Mouse (Mus musculus) intestine, embryonic 15.5 days (tissue): ENCODE measurements around the gene Tubb1. TPM values are rescaled to one million over a fixed set of nuclear protein-coding genes. Genes with fewer than 3 reads are reported as not detected.

Experiments
- ATAC-seq: fragments of 200-750 bp; cut with Nextera tagmentation; 2 replicates; pipeline ENCODE4 v1.8.0; 2017; ENCODE audit warnings: moderate TSS enrichment, moderate library complexity
- H3K27ac ChIP-seq: fragments of 300-500 bp; sonication (generic); 2 replicates; pipeline ENCODE4 v1.5.1; 2015; ENCODE audit warnings: mild to moderate bottlenecking, inconsistent platforms
- H3K27me3 ChIP-seq: fragments of 300-500 bp; sonication (generic); replicated peaks from 2 replicates; pipeline ENCODE4 v1.6.1; 2015; ENCODE audit warnings: inconsistent platforms
- H3K36me3 ChIP-seq: fragments of 300-500 bp; sonication (generic); 2 replicates; pipeline ENCODE4 v1.6.1; 2015; ENCODE audit warnings: inconsistent platforms
- H3K4me1 ChIP-seq: fragments of 300-500 bp; sonication (generic); replicated peaks from 2 replicates; pipeline ENCODE4 v1.6.1; 2015; ENCODE audit warnings: inconsistent platforms
- H3K4me2 ChIP-seq: fragments of 300-500 bp; sonication (generic); replicated peaks from 2 replicates; pipeline ENCODE4 v1.6.1; 2015; ENCODE audit warnings: mild to moderate bottlenecking, inconsistent platforms
- H3K4me3 ChIP-seq: fragments of 300-500 bp; sonication (generic); replicated peaks from 2 replicates; pipeline ENCODE4 v1.5.1; 2015; ENCODE audit warnings: inconsistent platforms
- H3K9ac ChIP-seq: fragments of 300-500 bp; sonication (generic); 2 replicates; pipeline ENCODE4 v1.6.1; 2015; ENCODE audit warnings: inconsistent platforms
- H3K9me3 ChIP-seq: fragments of 300-500 bp; sonication (generic); 2 replicates; pipeline ENCODE4 v1.6.1; 2016; ENCODE audit warnings: inconsistent platforms
- WGBS: fragments of 180-500 bp; shearing (Covaris S2); methylation state at CpG from one replicate; pipeline ENCODE4 v1.1.7; 2015; 5-methylcytosine and 5-hydroxymethylcytosine counted together
- polyA plus RNA-seq: library from polyadenylated mRNA; unstranded; fragments of >200 nt; fragmentation: Nextera tagmentation; extraction: Ambion mirVana; gene quantifications from 2 replicates; pipeline ENCODE4 v1.2.1, GENCODE M21; 2015

Tubb1 gene
- polyA plus RNA-seq: 1.1 and 1.4 TPM in 2 replicates

- 63% methylated on average over 4 of the region's 4 CpGs for WGBS
- Histone ChIP-seq H3K9ac (no peak within 1 kb of the TSS), H3K9me3 (no peaks in the 10 kb centered on the region), H3K27ac (no peak within 1 kb of the TSS), H3K4me1 (no peaks in the 10 kb centered on the region), H3K36me3 (no peaks in the 10 kb centered on the region), H3K27me3 (no peaks in the 10 kb centered on the region), H3K4me3 (no peak within 1 kb of the TSS), H3K4me2 (no peak within 1 kb of the TSS)
- 0 out of 2 replicates have a peak, but pooled peaks have one; percentile 35 for ATAC-seq
Observed at GRCm38 (mm10) chr2:174450353-174450752, at the start of gene Tubb1. TSS of gene Tubb1 (plus strand) at chr2:174450695.

GRCm38 (mm10) chr2:174410222-174410621 is 40.3 kb upstream of the Tubb1 start:
- Histone ChIP-seq H3K36me3 (no peaks in the 10 kb centered on the region), H3K9ac (no peak overlapping the region), H3K9me3 (no peaks in the 10 kb centered on the region), H3K4me2 (no peak overlapping the region), H3K27me3 (no peaks in the 10 kb centered on the region), H3K4me3 (no peak overlapping the region), H3K27ac (no peak overlapping the region), H3K4me1 (no peaks in the 10 kb centered on the region)
- 33% methylated on average over 2 of the region's 2 CpGs for WGBS
- no peak for ATAC-seq

GRCm38 (mm10) chr2:174413127-174413526 is 37.4 kb upstream of the Tubb1 start:
- peaks cover 4% of the 10 kb centered on the region for H3K4me1 ChIP-seq
- WGBS: 69% methylated on average over 7 of the region's 7 CpGs

GRCm38 (mm10) chr2:174415001-174415730 is 35.3 kb upstream of the Tubb1 start:
- H3K9ac ChIP-seq: no peak overlapping the region
- no peak overlapping the region for H3K27ac ChIP-seq
- 47% methylated on average over 18 of the region's 18 CpGs for WGBS
- H3K4me3 ChIP-seq: peak overlapping the region; percentile 75; the same call in 1 of the 2 replicates
- H3K4me2 ChIP-seq: peak overlapping the region; percentile 61
- ATAC-seq: no peak
- H3K36me3 ChIP-seq: peaks cover 3% of the 10 kb centered on the region; the same call in 1 of the 2 replicates
- peaks cover 4% of the 10 kb centered on the region for H3K4me1 ChIP-seq
- no peaks in the 10 kb centered on the region for H3K9me3 ChIP-seq
- no peaks in the 10 kb centered on the region for H3K27me3 ChIP-seq

More at GRCm38 (mm10) chr2:174413127-174413526, 37.4 kb upstream of the Tubb1 start:
- Histone ChIP-seq H3K9me3 (no peaks in the 10 kb centered on the region), H3K4me2 (no peak overlapping the region), H3K27me3 (no peaks in the 10 kb centered on the region), H3K36me3 (no peaks in the 10 kb centered on the region), H3K4me3 (no peak overlapping the region), H3K9ac (no peak overlapping the region), H3K27ac (no peak overlapping the region)
- ATAC-seq: no peak

- H3K9ac ChIP-seq: peak within 1 kb of the TSS; percentile 72
- peaks cover 5% of the 10 kb centered on the region; the same call in 1 of the 2 replicates for H3K36me3 ChIP-seq
- H3K27ac ChIP-seq: no peak within 1 kb of the TSS
- under 1% methylated on average over 40 of the region's 40 CpGs for WGBS
- H3K4me3 ChIP-seq: peak within 1 kb of the TSS; percentile 75
- ATAC-seq: peak; percentile 98
- peaks cover 4% of the 10 kb centered on the region for H3K4me1 ChIP-seq
- H3K9me3 ChIP-seq: no peaks in the 10 kb centered on the region
- no peaks in the 10 kb centered on the region for H3K27me3 ChIP-seq
- peak within 1 kb of the TSS; percentile 61 for H3K4me2 ChIP-seq
Observed at GRCm38 (mm10) chr2:174415731-174416310, 34.7 kb upstream of the Tubb1 start, which contains the start of gene Nelfcd. TSS of gene Nelfcd (plus strand) at chr2:174415804.

GRCm38 (mm10) chr2:174421107-174421506 is 29.4 kb upstream of the Tubb1 start:
- Histone ChIP-seq H3K36me3 (peaks cover 36% of the 10 kb centered on the region), H3K9me3 (no peaks in the 10 kb centered on the region), H3K4me2 (no peak overlapping the region), H3K27ac (no peak overlapping the region), H3K4me3 (no peak overlapping the region), H3K9ac (no peak overlapping the region), H3K4me1 (peaks cover 4% of the 10 kb centered on the region), H3K27me3 (no peaks in the 10 kb centered on the region)
- WGBS: 81% methylated on average over 6 of the region's 6 CpGs
- ATAC-seq: no peak

- no peak for ATAC-seq
- H3K4me2 ChIP-seq: no peak overlapping the region
- H3K9ac ChIP-seq: no peak overlapping the region
- no peak overlapping the region for H3K4me3 ChIP-seq
- 86% methylated on average over 11 of the region's 11 CpGs for WGBS
- H3K27me3 ChIP-seq: no peaks in the 10 kb centered on the region
- peaks cover 62% of the 10 kb centered on the region for H3K36me3 ChIP-seq
- no peaks in the 10 kb centered on the region for H3K4me1 ChIP-seq
- H3K9me3 ChIP-seq: no peaks in the 10 kb centered on the region
- no peak overlapping the region for H3K27ac ChIP-seq
Observed at GRCm38 (mm10) chr2:174424301-174425085, 26.0 kb upstream of the Tubb1 start.

- WGBS: 93% methylated on average over 12 of the region's 12 CpGs
- no peaks in the 10 kb centered on the region for H3K4me1 ChIP-seq
- no peaks in the 10 kb centered on the region for H3K27me3 ChIP-seq
- H3K4me3 ChIP-seq: no peak overlapping the region
- H3K9ac ChIP-seq: no peak overlapping the region
- no peak overlapping the region for H3K4me2 ChIP-seq
- no peak for ATAC-seq
- H3K36me3 ChIP-seq: peaks cover 55% of the 10 kb centered on the region
- H3K27ac ChIP-seq: no peak overlapping the region
- H3K9me3 ChIP-seq: no peaks in the 10 kb centered on the region
Observed at GRCm38 (mm10) chr2:174426856-174427255, 23.6 kb upstream of the Tubb1 start.

GRCm38 (mm10) chr2:174428076-174428835 is 22.2 kb upstream of the Tubb1 start:
- Histone ChIP-seq H3K4me3 (no peak overlapping the region), H3K27me3 (no peaks in the 10 kb centered on the region), H3K27ac (no peak overlapping the region), H3K4me1 (no peaks in the 10 kb centered on the region), H3K36me3 (peaks cover 55% of the 10 kb centered on the region), H3K9me3 (no peaks in the 10 kb centered on the region), H3K4me2 (no peak overlapping the region), H3K9ac (no peak overlapping the region)
- 79% methylated on average over 18 of the region's 18 CpGs for WGBS
- ATAC-seq: no peak

GRCm38 (mm10) chr2:174428996-174429591 is 21.4 kb upstream of the Tubb1 start:
- Histone ChIP-seq H3K27me3 (no peaks in the 10 kb centered on the region), H3K4me3 (no peak overlapping the region), H3K27ac (no peak overlapping the region), H3K4me2 (no peak overlapping the region), H3K4me1 (no peaks in the 10 kb centered on the region), H3K9ac (no peak overlapping the region), H3K9me3 (no peaks in the 10 kb centered on the region), H3K36me3 (peaks cover 51% of the 10 kb centered on the region)
- WGBS: 84% methylated on average over 10 of the region's 10 CpGs
- ATAC-seq: no peak

GRCm38 (mm10) chr2:174434943-174435342 is 15.6 kb upstream of the Tubb1 start:
- Histone ChIP-seq H3K27me3 (no peaks in the 10 kb centered on the region), H3K4me1 (peaks cover 26% of the 10 kb centered on the region), H3K4me3 (no peak overlapping the region), H3K4me2 (no peak overlapping the region), H3K9ac (no peak overlapping the region), H3K27ac (no peak overlapping the region), H3K9me3 (no peaks in the 10 kb centered on the region), H3K36me3 (peaks cover 15% of the 10 kb centered on the region; the same call in 1 of the 2 replicates)
- whole genome bisulfite sequencing: 96% methylated on average over 9 of the region's 9 CpGs
- no peak for ATAC-seq
